Mouse (Mus musculus) liver, adult 2 months (tissue): ENCODE results near the gene Pom121l2. TPM values are rescaled to one million over a fixed set of nuclear protein-coding genes. Genes with fewer than 3 reads are reported as not detected.

Experiments
- DNase-seq: peaks from one replicate; pipeline ENCODE4 v3.0.0-alpha.2; 2011; ENCODE audit warnings: low read depth, low spot score; ENCODE audit errors: extremely low read depth
- H3K27ac ChIP-seq: fragments of 200-500 bp; replicated peaks from 2 replicates; pipeline ENCODE4 v1.5.1; 2012; ENCODE audit warnings: low read depth, mild to moderate bottlenecking, control low read depth, inconsistent platforms, low read length; ENCODE audit not compliant: insufficient read depth
- H3K27me3 ChIP-seq: fragments of 200-500 bp; 2 replicates; pipeline ENCODE4 v1.6.1; 2012; ENCODE audit warnings: mild to moderate bottlenecking, moderate library complexity, low read length, inconsistent platforms; ENCODE audit not compliant: control insufficient read depth, insufficient read depth
- H3K36me3 ChIP-seq: fragments of 200-500 bp; 2 replicates; pipeline ENCODE4 v1.6.1; 2012; ENCODE audit warnings: low read length, inconsistent platforms; ENCODE audit not compliant: control insufficient read depth, insufficient read depth
- H3K4me1 ChIP-seq: fragments of 200-500 bp; 2 replicates; pipeline ENCODE4 v1.6.1; 2011; ENCODE audit warnings: low read length; ENCODE audit not compliant: control insufficient read depth, insufficient read depth
- H3K4me3 ChIP-seq: fragments of 200-500 bp; 2 replicates; pipeline ENCODE4 v1.5.1; 2011; ENCODE audit warnings: low read depth, mild to moderate bottlenecking, control low read depth, low read length, moderate library complexity; ENCODE audit not compliant: insufficient read depth
- H3K79me2 ChIP-seq: fragments of 200-500 bp; 2 replicates; pipeline ENCODE4 v1.6.1; 2012; ENCODE audit warnings: inconsistent platforms, mild to moderate bottlenecking, low read length, moderate library complexity; ENCODE audit not compliant: control insufficient read depth, insufficient read depth
- H3K9ac ChIP-seq: fragments of 200-500 bp; 2 replicates; pipeline ENCODE4 v1.6.1; 2012; ENCODE audit warnings: low read depth, mild to moderate bottlenecking, control low read depth, inconsistent platforms, low read length
- CTCF ChIP-seq: fragments of 200-500 bp; IDR thresholded peaks from 2 replicates; pipeline ENCODE4 v1.5.1; 2011; ENCODE audit warnings: low read depth, low read length, control low read depth
- POLR2A ChIP-seq: fragments of 200-500 bp; IDR thresholded peaks from 2 replicates; pipeline ENCODE4 v1.6.1; 2011; ENCODE audit warnings: low read length, control low read depth; ENCODE audit not compliant: insufficient read depth; ENCODE audit errors: extremely low read depth
- WGBS: fragments of 180-500 bp; shearing (Covaris S2); methylation state at CpG from one replicate; pipeline ENCODE4 v1.1.7; 2018; 5-methylcytosine and 5-hydroxymethylcytosine counted together
- polyA plus RNA-seq: library from polyadenylated mRNA; depleted of rRNA; stranded (reverse); fragments of >200 nt; gene quantifications from 2 replicates; pipeline ENCODE4 v1.2.3, GENCODE M21; 2012
- total RNA-seq: library from RNA; depleted of rRNA; stranded (reverse); fragments of >200 nt; gene quantifications from 2 replicates; pipeline ENCODE4 v1.2.3, GENCODE M21; 2014

Gene Pom121l2
- total and polyA plus RNA-seq, 2 experiments = not detected

GRCm38 (mm10) chr13:21984486-21984885 is 3.5 kb downstream of the Pom121l2 start:
- WGBS = 82% methylated on average over 2 of the region's 2 CpGs
- TF ChIP-seq CTCF (no peak), POLR2A (no peak)
- H3K27ac ChIP-seq = no peak overlapping the region
- no peak overlapping the region for H3K4me3 ChIP-seq
- no peak for DNase-seq
- no peaks in the 10 kb centered on the region for H3K4me1 ChIP-seq
- no peak overlapping the region for H3K9ac ChIP-seq
- peaks cover 19% of the 10 kb centered on the region for H3K27me3 ChIP-seq
- H3K79me2 ChIP-seq = no peaks in the 10 kb centered on the region
- H3K36me3 ChIP-seq = no peaks in the 10 kb centered on the region

GRCm38 (mm10) chr13:21992550-21992949 is 11.6 kb downstream of the Pom121l2 start:
- TF ChIP-seq CTCF (no peak), POLR2A (no peak)
- Histone ChIP-seq H3K36me3 (no peaks in the 10 kb centered on the region; the same call in 1 of the 2 replicates), H3K4me1 (no peaks in the 10 kb centered on the region)

GRCm38 (mm10) chr13:21993957-21994738 is 13.2 kb downstream of the Pom121l2 start:
- Histone ChIP-seq H3K4me3 (no peak overlapping the region), H3K36me3 (no peaks in the 10 kb centered on the region; the same call in 1 of the 2 replicates), H3K4me1 (no peaks in the 10 kb centered on the region), H3K27ac (no peak overlapping the region), H3K79me2 (no peaks in the 10 kb centered on the region), H3K27me3 (peaks cover 14% of the 10 kb centered on the region; the same call in 1 of the 2 replicates), H3K9ac (no peak overlapping the region)
- peak; percentile 53 for DNase-seq
- 13% methylated on average over 22 of the region's 22 CpGs for WGBS
- TF ChIP-seq CTCF (no peak), POLR2A (no peak)

More at GRCm38 (mm10) chr13:21992550-21992949, 11.6 kb downstream of the Pom121l2 start:
- 90% methylated on average over 5 of the region's 5 CpGs for WGBS
- peaks cover 12% of the 10 kb centered on the region; the same call in 1 of the 2 replicates for H3K27me3 ChIP-seq
- no peak for DNase-seq
- H3K79me2 ChIP-seq = no peaks in the 10 kb centered on the region
- H3K9ac ChIP-seq = no peak overlapping the region
- no peak overlapping the region for H3K4me3 ChIP-seq
- no peak overlapping the region for H3K27ac ChIP-seq

GRCm38 (mm10) chr13:21994896-21995295 is 13.9 kb downstream of the Pom121l2 start:
- no peak overlapping the region for H3K9ac ChIP-seq
- no peak for TF ChIP-seq POLR2A
- no peak for TF ChIP-seq CTCF
- H3K4me1 ChIP-seq = no peaks in the 10 kb centered on the region
- no peaks in the 10 kb centered on the region for H3K79me2 ChIP-seq
- no peak for DNase-seq
- H3K27ac ChIP-seq = no peak overlapping the region
- peaks cover 14% of the 10 kb centered on the region; the same call in 1 of the 2 replicates for H3K27me3 ChIP-seq
- no peak overlapping the region for H3K4me3 ChIP-seq
- 14% methylated on average over 8 of the region's 8 CpGs for WGBS
- no peaks in the 10 kb centered on the region; the same call in 1 of the 2 replicates for H3K36me3 ChIP-seq

- Histone ChIP-seq H3K27me3 (peaks cover 14% of the 10 kb centered on the region; the same call in 1 of the 2 replicates), H3K4me3 (no peak overlapping the region), H3K4me1 (no peaks in the 10 kb centered on the region), H3K36me3 (no peaks in the 10 kb centered on the region), H3K9ac (no peak overlapping the region), H3K27ac (no peak overlapping the region), H3K79me2 (no peaks in the 10 kb centered on the region)
- WGBS = 3% methylated on average over 21 of the region's 21 CpGs
- 0 out of 2 replicates have a peak, but pooled peaks have one; percentile 4 for TF ChIP-seq CTCF
- no peak for TF ChIP-seq POLR2A
- no peak for DNase-seq
These were observed 14.4 kb downstream of the Pom121l2 start for GRCm38 (mm10) chr13:21995331-21995914.
